Mouse (Mus musculus): ENCODE measurements at regions not wholly inside any gene's neighbourhood (a gene's known extent, or its start where the extent isn't known, plus 50 kb on each side); places are given as distances from the start of the nearest gene placed in this dataset.

GRCm38 (mm10) chr10:21446641-21447040 is 69.5 kb downstream of the Aldh8a1 start:
- no peak for DNase-seq (ENCODE audit: low spot score)

DNA sequence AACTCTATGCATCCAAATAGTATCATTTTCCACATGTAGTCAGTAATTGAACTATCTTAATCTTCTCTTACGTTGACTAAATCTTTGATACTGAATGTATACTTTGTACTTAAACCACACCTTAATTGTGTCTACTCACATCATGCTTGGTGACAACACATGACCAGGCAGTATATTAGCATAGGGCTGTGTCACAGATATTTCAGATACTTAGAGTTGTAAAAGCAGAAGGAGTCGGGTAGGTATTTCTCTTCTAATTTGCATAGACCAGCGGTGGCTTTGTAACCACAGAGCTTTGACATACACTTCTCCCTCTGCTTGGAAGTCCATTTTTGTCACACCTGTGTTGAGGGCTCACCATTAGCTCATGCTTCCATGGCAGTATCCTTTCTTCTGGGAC is 71.0 kb downstream of the Aldh8a1 start:
- DNase-seq (ENCODE audit: low spot score): no peak

GRCm38 (mm10) chr10:21448942-21449341 is 71.9 kb downstream of the Aldh8a1 start:
- no peak for DNase-seq (ENCODE audit: low spot score)

DNA sequence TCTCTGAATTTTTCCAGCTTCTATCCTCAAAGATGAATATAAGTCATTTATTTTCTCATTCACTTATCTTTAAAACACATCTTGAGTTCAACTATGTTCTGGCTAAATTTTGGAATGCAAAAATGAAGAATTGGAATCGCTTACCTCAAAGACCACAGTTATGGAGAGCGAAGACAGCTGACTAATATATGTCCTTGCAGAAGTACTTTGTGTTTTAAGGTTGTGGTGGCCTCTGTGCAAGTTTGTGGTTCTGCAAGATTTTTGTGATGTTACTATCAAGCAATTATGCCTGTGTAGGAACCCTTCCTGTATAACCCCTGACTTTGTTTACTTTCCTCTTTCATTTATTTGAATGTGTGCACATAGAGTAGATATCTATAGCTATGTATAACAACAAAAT is 75.5 kb downstream of the Aldh8a1 start:
- no peak for DNase-seq (ENCODE audit: low spot score)

GRCm38 (mm10) chr10:21453527-21453926 is 76.4 kb downstream of the Aldh8a1 start:
- no peak for DNase-seq (ENCODE audit: low spot score)

- DNase-seq (ENCODE audit: low spot score): no peak
Observed at GRCm38 (mm10) chr10:21454153-21454552, 77.1 kb downstream of the Aldh8a1 start.

GRCm38 (mm10) chr10:21454757-21455156 is 77.7 kb downstream of the Aldh8a1 start:
- DNase-seq (ENCODE audit: low spot score): no peak

- DNase-seq (ENCODE audit: low spot score): no peak
Observed at GRCm38 (mm10) chr10:21455863-21456262, 78.8 kb downstream of the Aldh8a1 start.

DNA sequence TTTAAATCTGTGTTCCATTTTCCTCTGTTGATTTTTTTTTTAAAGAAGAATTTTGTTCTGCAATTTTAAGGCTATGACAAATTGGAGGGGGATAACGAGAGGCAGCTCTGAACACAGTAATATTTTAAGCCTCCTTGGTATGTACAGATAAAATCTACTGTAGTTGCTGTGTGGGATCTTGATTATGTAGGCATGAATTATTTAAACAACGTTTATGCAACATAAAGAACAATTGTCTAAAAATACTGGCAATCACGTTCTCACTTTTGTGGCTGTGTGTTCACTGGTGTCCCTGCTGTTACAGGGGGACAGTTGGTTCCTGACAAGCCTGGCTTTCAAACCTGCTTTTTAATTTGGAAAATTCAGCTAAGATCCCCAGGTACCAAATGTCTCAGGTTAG is 79.3 kb downstream of the Aldh8a1 start:
- no peak for DNase-seq (ENCODE audit: low spot score)

DNA sequence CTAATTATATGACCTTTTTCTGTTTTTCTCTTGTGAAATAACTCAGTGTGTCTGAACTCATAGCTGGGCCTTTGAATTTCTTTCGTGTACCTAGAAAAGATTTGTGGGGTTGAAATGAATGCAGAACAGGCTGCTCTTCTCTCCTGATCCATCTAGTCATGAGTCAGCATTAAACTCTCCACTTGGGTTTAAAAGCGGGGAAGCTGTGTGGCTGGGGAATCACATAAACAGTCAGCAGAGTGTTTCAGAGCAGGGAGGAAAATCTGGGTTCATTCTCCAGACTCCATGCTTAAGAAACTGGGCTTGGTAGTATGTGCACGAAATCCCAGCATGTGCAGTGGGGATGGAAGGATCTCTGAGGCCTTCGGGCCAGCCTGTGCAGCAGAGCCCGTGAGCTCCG is 79.9 kb downstream of the Aldh8a1 start:
- no peak for DNase-seq (ENCODE audit: low spot score)

DNA sequence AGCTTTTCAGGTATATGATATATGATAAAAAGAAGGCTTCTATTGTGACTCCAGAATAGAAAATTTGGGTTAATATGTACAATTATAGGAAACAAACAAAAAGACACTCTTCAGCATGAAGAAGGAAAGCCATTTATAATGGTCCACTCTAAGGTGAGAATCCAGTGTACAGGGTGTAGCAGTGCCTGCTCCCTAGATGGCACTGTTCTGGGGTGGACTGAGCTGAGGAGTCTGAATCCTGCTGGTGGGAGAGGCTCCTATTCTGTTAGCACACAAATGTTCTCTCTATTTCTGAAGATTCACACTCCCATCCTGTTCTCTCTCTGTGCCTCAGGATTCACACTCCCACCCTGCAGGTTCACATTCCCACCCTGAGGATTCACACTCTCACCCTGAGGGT is 81.5 kb downstream of the Aldh8a1 start:
- no peak for DNase-seq (ENCODE audit: low spot score)

- no peak for DNase-seq (ENCODE audit: low spot score)
Observed at GRCm38 (mm10) chr10:21460062-21460461, 83.0 kb downstream of the Aldh8a1 start.

DNA sequence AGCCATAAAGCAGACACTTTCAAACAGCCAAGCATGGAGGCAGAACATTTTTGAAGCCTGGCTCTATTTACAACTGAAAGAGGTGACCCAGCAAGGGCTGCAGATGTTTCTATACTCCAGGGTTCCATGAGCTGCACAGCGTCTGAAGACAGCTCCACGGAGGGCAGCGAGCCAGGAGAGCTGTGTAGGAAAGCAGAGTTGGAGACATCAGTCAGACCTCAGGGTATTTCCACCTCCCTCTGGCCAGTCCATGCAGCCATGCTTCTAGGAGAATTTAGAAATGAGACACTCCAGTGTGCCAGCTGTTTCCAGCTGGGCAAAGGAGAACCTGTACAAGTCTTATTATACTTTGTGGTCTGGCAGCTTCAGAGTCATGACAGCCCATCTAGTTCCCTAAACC is 85.8 kb downstream of the Aldh8a1 start:
- DNase-seq (ENCODE audit: low spot score): no peak

DNA sequence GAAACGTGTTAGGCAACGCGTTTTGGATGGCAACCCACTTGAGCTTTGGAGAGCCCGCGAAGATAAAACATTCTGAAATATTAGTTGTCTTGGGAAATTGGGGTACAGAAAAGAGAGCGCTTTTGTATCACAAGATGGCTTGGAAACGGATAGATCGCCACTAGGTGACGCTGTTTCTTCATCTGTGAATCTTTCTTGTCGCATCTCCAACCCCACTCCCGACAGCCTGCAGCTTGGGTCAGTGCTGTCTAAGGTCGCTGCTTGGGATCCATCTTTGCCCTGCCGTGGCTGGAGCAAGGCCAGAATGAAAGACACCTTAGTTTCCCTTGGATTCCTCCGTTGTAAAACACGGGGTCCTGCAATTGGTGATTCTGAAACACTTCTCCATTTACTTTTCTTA is 88.3 kb downstream of the Aldh8a1 start:
- DNase-seq (ENCODE audit: low spot score): peak; percentile 74

DNA sequence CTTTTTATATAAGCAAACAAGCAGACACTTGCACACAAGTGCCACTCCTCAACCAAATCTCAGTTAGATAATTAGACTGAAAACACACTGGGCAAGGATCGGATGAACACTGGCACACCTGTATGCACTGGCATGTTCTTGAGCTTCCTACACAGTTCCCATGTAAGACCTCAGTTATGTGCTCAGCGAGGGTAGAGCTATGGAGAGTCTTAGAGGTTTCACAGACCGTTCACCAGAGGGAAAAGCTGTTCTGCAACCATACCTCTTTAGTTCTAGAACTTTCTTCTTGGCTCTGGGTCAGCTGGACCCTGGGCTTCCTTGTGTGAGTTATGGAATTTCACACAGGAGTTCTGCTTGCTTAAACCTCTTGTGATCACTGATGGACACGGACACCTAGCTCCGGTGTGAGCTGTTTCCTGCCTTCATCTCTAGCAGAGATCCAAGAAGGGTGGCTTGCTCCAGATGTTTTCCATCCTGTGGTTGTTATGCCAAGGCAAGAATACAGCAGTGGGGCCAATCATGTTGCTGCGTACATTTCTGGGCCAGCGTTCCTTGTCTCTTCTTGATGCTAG is 88.8 kb downstream of the Aldh8a1 start:
- no peak for DNase-seq (ENCODE audit: low spot score)

- no peak for DNase-seq (ENCODE audit: low spot score)
Observed at GRCm38 (mm10) chr10:21467425-21468085, 90.5 kb downstream of the Aldh8a1 start.

- DNase-seq (ENCODE audit: low spot score): no peak
Observed at GRCm38 (mm10) chr10:21468421-21468820, 91.3 kb downstream of the Aldh8a1 start.

- no peak for DNase-seq (ENCODE audit: low spot score)
Observed at GRCm38 (mm10) chr10:21469961-21470360, 92.9 kb downstream of the Aldh8a1 start.

DNA sequence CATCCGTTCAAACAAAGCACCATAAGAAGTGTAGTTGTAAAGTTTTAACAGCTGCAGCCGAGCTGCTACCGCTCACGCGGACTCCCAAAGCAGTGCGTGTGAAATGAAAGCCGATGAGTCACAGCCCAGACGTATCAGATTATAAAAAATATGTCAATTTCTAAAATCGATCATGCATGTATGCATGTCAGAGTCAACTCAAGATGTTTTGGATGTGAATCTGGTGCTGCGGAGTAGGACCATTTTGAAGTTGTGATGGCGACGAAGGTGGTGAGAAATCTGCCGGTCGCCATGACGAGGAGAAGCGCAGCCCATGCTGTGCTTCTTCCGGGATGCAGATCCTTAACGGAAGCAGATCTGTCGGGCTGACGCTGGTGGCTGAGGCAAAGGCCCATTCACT is 93.5 kb downstream of the Aldh8a1 start:
- peak; percentile 9 for DNase-seq (ENCODE audit: low spot score)

DNA sequence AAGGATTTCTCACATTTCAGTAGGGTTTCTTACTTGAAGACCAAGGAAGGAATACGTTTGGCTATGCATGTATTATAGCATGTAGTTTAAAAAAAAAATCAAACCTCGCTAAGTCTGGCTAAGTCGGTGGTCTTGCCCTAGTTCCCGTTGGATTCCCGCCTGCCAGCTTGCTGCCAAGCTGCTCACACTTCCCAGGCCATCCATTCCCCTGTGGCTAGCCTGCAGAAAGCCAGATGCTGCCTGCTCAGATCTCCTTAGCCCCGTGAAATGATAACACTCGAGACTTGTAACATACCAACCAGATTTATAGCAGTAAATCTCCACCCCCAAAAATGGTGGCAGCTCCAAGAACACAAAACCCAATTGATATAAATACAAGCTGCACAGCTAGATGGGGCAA is 97.2 kb downstream of the Aldh8a1 start:
- no peak for DNase-seq (ENCODE audit: low spot score)

GRCm38 (mm10) chr10:21478004-21478403 is 100.9 kb downstream of the Aldh8a1 start:
- no peak for DNase-seq (ENCODE audit: low spot score)

DNA sequence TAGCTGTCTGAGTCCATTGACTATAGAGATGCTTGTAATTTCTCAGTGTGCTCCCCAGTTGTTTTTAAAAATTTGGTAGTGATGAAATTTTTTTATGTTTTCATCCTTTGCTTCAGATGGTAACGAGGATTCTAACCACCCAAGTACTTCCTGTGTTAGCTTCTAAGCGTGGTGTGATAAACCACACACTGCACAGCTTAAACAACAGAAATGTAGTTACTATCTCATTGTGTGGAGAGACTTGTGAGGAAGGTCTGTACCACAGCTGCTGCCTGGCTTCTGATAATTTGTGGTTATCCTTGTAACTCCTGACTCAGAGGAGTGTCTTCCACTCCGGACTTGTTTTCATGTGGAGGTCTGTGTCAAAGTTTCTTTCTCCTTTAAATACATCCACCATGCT is 102.3 kb downstream of the Aldh8a1 start:
- peak; percentile 57 for DNase-seq (ENCODE audit: low spot score)

DNA sequence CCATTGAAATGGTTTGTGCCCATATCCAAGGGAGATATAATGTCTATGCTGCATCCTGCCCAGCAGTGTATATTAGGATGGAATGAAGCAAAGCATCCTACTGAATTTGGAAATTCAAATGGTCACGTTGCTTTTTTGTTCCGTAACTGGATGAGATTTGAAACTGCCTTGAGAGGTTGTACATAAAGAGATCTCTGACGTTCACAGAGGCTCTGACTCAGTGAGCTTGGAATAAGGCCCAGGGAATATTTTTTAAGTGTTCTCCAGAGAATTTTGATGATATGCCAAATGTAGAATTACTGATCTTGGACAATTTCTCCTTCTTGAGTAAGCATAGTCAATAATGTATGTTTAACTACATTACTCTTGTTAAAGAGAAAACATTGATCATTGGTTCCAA is 104.2 kb downstream of the Aldh8a1 start:
- no peak for DNase-seq (ENCODE audit: low spot score)

GRCm38 (mm10) chr10:21482055-21482454 is 105.0 kb downstream of the Aldh8a1 start:
- DNase-seq (ENCODE audit: low spot score): no peak
